In the genomic region with DNA sequence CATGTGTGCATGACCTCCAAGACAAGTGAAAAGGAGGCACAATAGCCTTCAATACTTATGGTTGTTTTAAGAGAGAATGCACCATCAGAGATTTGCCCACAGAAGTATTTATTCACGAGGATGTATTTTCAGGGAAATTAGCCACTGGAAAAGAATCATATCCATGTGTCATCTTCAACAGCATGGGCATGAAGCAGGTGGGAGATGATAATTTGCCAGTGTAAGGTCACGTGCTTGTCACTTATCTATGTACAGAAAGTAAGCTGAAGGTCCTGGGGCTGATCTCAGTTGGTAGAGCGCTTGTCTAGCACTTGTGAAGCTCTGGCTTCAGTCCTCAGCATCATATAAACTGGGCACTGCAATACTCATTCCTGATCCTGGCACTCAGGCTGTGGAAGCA, we compare ENCODE assay signal across 32 mouse cellular contexts. TPM values are rescaled to one million over a fixed set of nuclear protein-coding genes. Genes with fewer than 3 reads are reported as not detected.
DNase-seq lines count a peak whose midpoint lies in the region; ATAC-seq lines count a peak whose summit lies in the region.
"Had no signal": no experiment of that assay in that cellular context is flagged by ENCODE, and none has a peak within 500 bp of the region (broad histone marks: within the 10 kb centered on the region; RNA-seq: fewer than 3 reads in every experiment).

No protein-coding gene starts in this region.

- no peaks in the 10 kb centered on the region for H3K9me3 ChIP-seq in liver, embryonic 12.5 days (replicated peaks)
- H3K9me3 ChIP-seq in liver, embryonic 11.5 days (ENCODE audit: control insufficient read depth, low read length): no peaks in the 10 kb centered on the region
- H3K9me3 ChIP-seq: embryonic facial prominence, embryonic 12.5 days; forebrain, embryonic 13.5 days; heart, embryonic 10.5 days; heart, embryonic 15.5 days; hindbrain, embryonic 13.5 days; kidney, embryonic 15.5 days; limb, embryonic 15.5 days; neural tube, embryonic 15.5 days; stomach, embryonic 15.5 days had no signal

- 0 out of 2 replicates have a peak, but pooled peaks have one; percentile 24 for ATAC-seq in liver, embryonic 12.5 days
- ATAC-seq in liver, embryonic 11.5 days (replicated peaks; ENCODE audit: low FRiP score): no peak
- ATAC-seq in megakaryocyte-erythroid progenitor cell, adult 5-6 weeks (replicated peaks; ENCODE audit: low FRiP score, low TSS enrichment, poor library complexity, severe bottlenecking): peak; percentile 71
- ATAC-seq: activated CD4-positive, CD25-positive, alpha-beta regulatory T cell, adult 4 months; intestine, postnatal 0 days had no signal

- H3K4me3 ChIP-seq in liver, embryonic 12.5 days: no peak overlapping the region
- H3K4me3 ChIP-seq in liver, embryonic 11.5 days (ENCODE audit: low read depth, low read length): no peak overlapping the region

- no peak overlapping the region for H3K27ac ChIP-seq in liver, embryonic 12.5 days
- H3K27ac ChIP-seq in liver, embryonic 11.5 days (ENCODE audit: low read depth, low read length): no peak overlapping the region
- H3K27ac ChIP-seq: embryonic facial prominence, embryonic 12.5 days; forebrain, embryonic 13.5 days; heart, embryonic 10.5 days; heart, embryonic 15.5 days; hindbrain, embryonic 13.5 days; kidney, embryonic 15.5 days; layer of hippocampus, adult 2 months; left cerebral cortex, adult 2 months; limb, embryonic 15.5 days; neural tube, embryonic 15.5 days; stomach, embryonic 15.5 days had no signal

- H3K36me3 ChIP-seq in liver, embryonic 12.5 days: no peaks in the 10 kb centered on the region
- H3K36me3 ChIP-seq in liver, embryonic 11.5 days (ENCODE audit: control insufficient read depth, insufficient read depth, low read length): no peaks in the 10 kb centered on the region
- H3K36me3 ChIP-seq: embryonic facial prominence, embryonic 12.5 days; heart, embryonic 10.5 days; heart, embryonic 15.5 days; hindbrain, embryonic 13.5 days; kidney, embryonic 15.5 days; limb, embryonic 15.5 days; neural tube, embryonic 15.5 days; stomach, embryonic 15.5 days had no signal

- peaks cover 3% of the 10 kb centered on the region; the same call in 1 of the 2 replicates for H3K4me1 ChIP-seq in liver, embryonic 12.5 days
- no peaks in the 10 kb centered on the region for H3K4me1 ChIP-seq in liver, embryonic 11.5 days (replicated peaks; ENCODE audit: control insufficient read depth, insufficient read depth, low read length)
- H3K4me1 ChIP-seq: embryonic facial prominence, embryonic 12.5 days; heart, embryonic 10.5 days; heart, embryonic 15.5 days; limb, embryonic 15.5 days; stomach, embryonic 15.5 days had no signal

- H3K4me2 ChIP-seq in liver, embryonic 12.5 days: no peak overlapping the region
- no peak overlapping the region for H3K4me2 ChIP-seq in liver, embryonic 11.5 days

- no peak for DNase-seq in liver, embryonic 11.5 days (ENCODE audit: low spot score)
- DNase-seq in c-Kit-positive CD71-positive TER-119-positive erythroid progenitor cells, embryonic 14.5 days (ENCODE audit: low spot score): peak; percentile 15
- DNase-seq in induced T-regulatory cell, adult 2 months (ENCODE audit: low read depth): peak; percentile 56
- no peak for DNase-seq in kidney, postnatal 25 days
- DNase-seq in urinary bladder, postnatal 14 days (ENCODE audit: low spot score): no peak
- DNase-seq: adrenal gland, adult 2 months; adrenal gland, postnatal 36 days; cerebellum, adult 8-10 months; cerebellum, postnatal 36 days; embryo, embryonic 11 days; gastrocnemius, postnatal 14 days; heart, postnatal 4 days; kidney, postnatal 36 days; lung, embryonic 14.5 days; midbrain, embryonic 14.5 days; retina, postnatal 1 day; right cerebral cortex, postnatal 25 days had no signal

- no peak overlapping the region for H3K9ac ChIP-seq in liver, embryonic 12.5 days
- H3K9ac ChIP-seq in liver, embryonic 11.5 days (ENCODE audit: low read depth, low read length): no peak overlapping the region
- H3K9ac ChIP-seq: embryonic facial prominence, embryonic 12.5 days; forebrain, embryonic 13.5 days; hindbrain, embryonic 13.5 days; kidney, embryonic 15.5 days; limb, embryonic 15.5 days; stomach, embryonic 15.5 days had no signal

- WGBS in liver, embryonic 12.5 days (ENCODE audit: insufficient replicate concordance): 62% methylated on average over 3 of the region's 3 CpGs
- WGBS in liver, embryonic 11.5 days: 81% methylated on average over 3 of the region's 3 CpGs

- no peaks in the 10 kb centered on the region; the same call in 1 of the 2 replicates for H3K27me3 ChIP-seq in liver, embryonic 12.5 days (replicated peaks)
- H3K27me3 ChIP-seq in liver, embryonic 11.5 days (replicated peaks; ENCODE audit: control insufficient read depth, insufficient read depth, low read length): no peaks in the 10 kb centered on the region
- H3K27me3 ChIP-seq: embryonic facial prominence, embryonic 12.5 days; forebrain, embryonic 13.5 days; heart, embryonic 15.5 days; limb, embryonic 15.5 days; neural tube, embryonic 15.5 days; stomach, embryonic 15.5 days had no signal

RNA-seq across cellular contexts. Expression of gene Gbp7, which starts 1.5 kb away (rescaled TPM):
- 2.1 and 2.4 TPM in 2 replicates for polyA plus RNA-seq in liver, embryonic 12.5 days (2016; fragmentation: Nextera tagmentation; extraction: Ambion mirVana)
- 3.4 TPM in 2 replicates for polyA plus RNA-seq in liver, embryonic 11.5 days (2014; fragmentation: Nextera tagmentation; extraction: Ambion mirVana)
- total RNA-seq in megakaryocyte-erythroid progenitor cell, adult 5-6 weeks (2014; fragmentation: Nextera tagmentation): 16.7 and 20.7 TPM in 2 replicates
- 30.8 and 39.6 TPM in 2 replicates for total RNA-seq in megakaryocyte-erythroid progenitor cell, adult 5-6 weeks (2017)

RNA-seq across cellular contexts. Expression of gene Gbp3, which starts 28.2 kb away (rescaled TPM):
- polyA plus RNA-seq in liver, embryonic 12.5 days (2016; fragmentation: Nextera tagmentation; extraction: Ambion mirVana): 0.86 and 0.87 TPM in 2 replicates
- polyA plus RNA-seq in liver, embryonic 11.5 days (2014; fragmentation: Nextera tagmentation; extraction: Ambion mirVana): 0.58 and 0.90 TPM in 2 replicates
- total RNA-seq in megakaryocyte-erythroid progenitor cell, adult 5-6 weeks (2014; fragmentation: Nextera tagmentation): 1.5 and 4.9 TPM in 2 replicates
- total RNA-seq in megakaryocyte-erythroid progenitor cell, adult 5-6 weeks (2017): 4.4 and 9.1 TPM in 2 replicates

RNA-seq across cellular contexts. Expression of gene Gbp5, which starts 37.8 kb away (rescaled TPM):
- polyA plus RNA-seq in liver, embryonic 12.5 days (2016; fragmentation: Nextera tagmentation; extraction: Ambion mirVana): 0.17 TPM in 1 of 2 replicates, not detected in the other
- 0.05 TPM in 1 of 2 replicates, not detected in the other for polyA plus RNA-seq in liver, embryonic 11.5 days (2014; fragmentation: Nextera tagmentation; extraction: Ambion mirVana)
- 5.1 TPM in 1 of 2 replicates, not detected in the other for total RNA-seq in megakaryocyte-erythroid progenitor cell, adult 5-6 weeks (2014; fragmentation: Nextera tagmentation)
- total RNA-seq in megakaryocyte-erythroid progenitor cell, adult 5-6 weeks (2017): 1.4 and 3.3 TPM in 2 replicates
- polyA plus RNA-seq: forebrain, embryonic 13.5 days; heart, embryonic 10.5 days; limb, embryonic 15.5 days had no signal

Comparison
In these comparisons a context has a peak if more than half of its experiments do, and no peak if none do; other contexts are left out.
1. DNase-seq: peak in c-Kit-positive CD71-positive TER-119-positive erythroid progenitor cells, embryonic 14.5 days (single experiment) and induced T-regulatory cell, adult 2 months (single experiment); none in liver, embryonic 11.5 days (single experiment), kidney, postnatal 25 days (0 of 2) and urinary bladder, postnatal 14 days (single experiment).